Mouse (Mus musculus) cerebellum, adult 2 months (tissue): ENCODE data around the gene Zbed6. TPM values are rescaled to one million over a fixed set of nuclear protein-coding genes. Genes with fewer than 3 reads are reported as not detected.

Experiments used
- DNase-seq, 2 experiments: peaks; one replicate each; pipeline ENCODE4 v3.0.0; 2021
- H3K27ac ChIP-seq: fragments of 200-500 bp; 2 replicates; pipeline ENCODE4 v1.5.1; 2012; ENCODE audit warnings: low read length, control low read depth, inconsistent platforms; ENCODE audit not compliant: insufficient read depth
- H3K27me3 ChIP-seq: fragments of 200-500 bp; 2 replicates; pipeline ENCODE4 v1.6.1; 2012; ENCODE audit warnings: inconsistent platforms, mild to moderate bottlenecking, low read length, moderate library complexity; ENCODE audit not compliant: control insufficient read depth, insufficient read depth
- H3K4me1 ChIP-seq: fragments of 200-500 bp; 2 replicates; pipeline ENCODE4 v1.6.1; 2011; ENCODE audit warnings: low read length; ENCODE audit not compliant: control insufficient read depth, insufficient read depth
- H3K4me3 ChIP-seq: fragments of 200-500 bp; replicated peaks from 2 replicates; pipeline ENCODE3; 2011; ENCODE audit warnings: mild to moderate bottlenecking, low read depth, low read length, control low read depth; ENCODE audit not compliant: insufficient read depth
- CTCF ChIP-seq: fragments of 200-500 bp; IDR thresholded peaks from 2 replicates; pipeline ENCODE4 v1.5.1; 2011; ENCODE audit warnings: low read depth, mild to moderate bottlenecking, control low read depth, low read length, moderate library complexity, borderline replicate concordance; ENCODE audit not compliant: insufficient read depth
- POLR2A ChIP-seq: fragments of 200-500 bp; IDR thresholded peaks from 2 replicates; pipeline ENCODE4 v1.6.1; 2011; ENCODE audit warnings: low read length, control low read depth, borderline replicate concordance; ENCODE audit not compliant: insufficient read depth
- WGBS: fragments of 180-500 bp; shearing (Covaris S2); methylation state at CpG from one replicate; pipeline ENCODE4 v1.1.7; 2018; 5-methylcytosine and 5-hydroxymethylcytosine counted together
- polyA plus RNA-seq: library from polyadenylated mRNA; depleted of rRNA; stranded (reverse); fragments of >200 nt; gene quantifications from 2 replicates; pipeline ENCODE4 v1.2.3, GENCODE M21; 2012

The Zbed6 gene
- polyA plus RNA-seq, 1 experiment, result 5.5 TPM

DNA sequence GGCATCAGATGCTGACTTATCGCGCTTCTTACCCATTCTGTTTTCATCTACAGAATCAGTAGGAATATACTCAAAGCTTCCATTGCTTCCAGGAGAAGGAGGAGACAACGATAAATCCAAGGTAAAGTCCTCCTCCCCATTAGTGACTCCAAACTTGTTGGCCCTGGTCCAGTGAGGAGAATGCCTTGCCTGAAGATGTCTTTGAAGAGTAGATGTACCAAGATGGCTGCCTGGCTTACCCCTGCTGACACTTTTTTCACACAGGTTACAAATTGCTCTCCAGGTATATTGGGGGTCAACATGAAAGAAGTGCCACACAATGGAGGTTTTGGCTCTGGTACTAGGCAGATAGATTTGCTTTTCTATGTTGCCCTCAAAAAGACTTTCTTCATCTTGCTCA is 1.8 kb downstream of the Zbed6 start:
- TF ChIP-seq POLR2A (no peak), CTCF (no peak)
- Histone ChIP-seq H3K27ac (no peak overlapping the region), H3K27me3 (no peaks in the 10 kb centered on the region), H3K4me1 (peaks cover 14% of the 10 kb centered on the region; the same call in 1 of the 2 replicates), H3K4me3 (no peak overlapping the region)
- WGBS, result 60% methylated on average over 3 of the region's 3 CpGs
- DNase-seq, result no peak

DNA sequence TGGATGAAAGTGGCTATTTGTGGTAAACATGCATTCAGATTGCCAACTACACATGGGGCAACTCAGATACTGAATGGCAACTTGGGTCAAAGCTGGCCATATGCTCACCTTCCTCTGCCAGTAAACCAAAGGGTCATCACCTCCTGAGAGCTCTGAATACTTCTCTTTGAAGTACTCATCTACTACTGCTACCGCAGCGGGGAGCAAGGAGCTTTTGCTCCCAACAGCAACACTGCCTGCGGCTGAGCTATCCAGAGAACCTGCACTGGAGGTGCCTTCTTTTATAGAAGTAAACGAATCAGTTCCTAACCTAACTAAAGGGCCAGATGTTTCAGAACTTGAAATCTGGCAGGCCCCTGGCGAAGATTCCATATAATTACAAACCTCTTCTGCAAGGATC is 3.9 kb downstream of the Zbed6 start:
- H3K4me1 ChIP-seq, result peaks cover 19% of the 10 kb centered on the region; the same call in 1 of the 2 replicates
- no peak overlapping the region for H3K27ac ChIP-seq
- no peaks in the 10 kb centered on the region for H3K27me3 ChIP-seq
- WGBS, result 32% methylated on average over 5 of the region's 5 CpGs
- peak; percentile 27 to 42 for DNase-seq
- H3K4me3 ChIP-seq, result no peak overlapping the region
- TF ChIP-seq POLR2A (no peak), CTCF (no peak)

DNA sequence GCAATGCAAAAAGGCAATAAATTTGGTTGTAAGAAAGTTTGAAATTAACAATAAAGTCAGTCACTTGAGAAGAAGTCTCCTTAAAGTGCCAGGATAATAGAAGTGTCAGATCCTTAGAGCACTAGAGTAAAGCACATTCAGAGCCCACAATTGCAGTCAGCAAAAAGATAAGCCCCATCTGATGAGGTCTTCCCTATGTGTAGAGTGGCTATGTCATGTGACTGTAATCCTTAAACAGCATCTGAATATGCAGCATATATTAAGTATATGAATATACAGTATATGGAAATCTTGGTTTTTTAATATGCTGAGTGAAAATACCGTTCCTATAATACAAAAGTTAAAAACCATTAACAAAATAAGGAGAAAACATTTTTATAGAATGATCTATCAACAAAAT is 7.7 kb downstream of the Zbed6 start:
- H3K27me3 ChIP-seq, result no peaks in the 10 kb centered on the region
- H3K4me1 ChIP-seq, result peaks cover 16% of the 10 kb centered on the region; the same call in 1 of the 2 replicates
- TF ChIP-seq POLR2A (no peak), CTCF (no peak)
- no peak overlapping the region for H3K27ac ChIP-seq
- no peak overlapping the region for H3K4me3 ChIP-seq
- WGBS, result 90% methylated on average over 1 of the region's 1 CpGs
- no peak for DNase-seq

DNA sequence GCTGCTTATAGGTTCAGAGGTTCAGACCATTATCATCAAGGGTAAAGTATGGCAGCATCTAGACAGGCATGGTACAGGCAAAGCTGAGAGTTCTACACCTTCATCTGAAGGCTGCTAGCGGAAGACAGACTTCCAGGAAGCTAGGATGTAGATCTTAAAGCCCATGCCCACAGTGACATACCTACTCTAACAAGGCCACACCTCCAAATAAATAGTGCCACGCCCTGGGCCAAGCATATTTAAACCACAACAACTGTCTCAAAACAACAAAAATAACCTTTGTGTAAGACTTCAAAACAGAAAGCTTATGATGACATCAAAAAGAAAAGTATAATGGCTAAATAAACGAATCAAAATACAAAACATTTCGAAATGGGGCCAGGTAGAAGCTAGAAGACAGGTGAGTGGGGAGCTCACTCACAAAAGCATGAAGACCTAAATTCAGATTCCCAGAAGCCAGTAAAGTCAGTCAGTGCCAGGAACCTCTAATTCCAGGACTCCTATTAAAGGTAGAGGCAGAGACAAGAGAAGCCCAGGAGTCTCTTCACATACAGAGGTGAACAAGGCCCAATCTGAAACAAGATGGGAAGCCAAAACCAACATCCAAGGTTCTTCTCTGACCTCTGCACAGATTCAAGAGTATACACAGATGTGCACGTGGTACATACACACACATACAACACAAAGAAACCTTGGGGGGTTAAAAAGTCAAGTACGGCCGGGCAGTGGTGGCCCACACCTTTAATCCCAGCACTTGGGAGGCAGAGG is 10.2 kb downstream of the Zbed6 start:
- no peak overlapping the region for H3K27ac ChIP-seq
- no peak for DNase-seq
- 95% methylated on average over 7 of the region's 7 CpGs for WGBS
- TF ChIP-seq POLR2A (no peak), CTCF (no peak)
- peaks cover 13% of the 10 kb centered on the region; the same call in 1 of the 2 replicates for H3K4me1 ChIP-seq
- H3K4me3 ChIP-seq, result no peak overlapping the region
- no peaks in the 10 kb centered on the region for H3K27me3 ChIP-seq

DNA sequence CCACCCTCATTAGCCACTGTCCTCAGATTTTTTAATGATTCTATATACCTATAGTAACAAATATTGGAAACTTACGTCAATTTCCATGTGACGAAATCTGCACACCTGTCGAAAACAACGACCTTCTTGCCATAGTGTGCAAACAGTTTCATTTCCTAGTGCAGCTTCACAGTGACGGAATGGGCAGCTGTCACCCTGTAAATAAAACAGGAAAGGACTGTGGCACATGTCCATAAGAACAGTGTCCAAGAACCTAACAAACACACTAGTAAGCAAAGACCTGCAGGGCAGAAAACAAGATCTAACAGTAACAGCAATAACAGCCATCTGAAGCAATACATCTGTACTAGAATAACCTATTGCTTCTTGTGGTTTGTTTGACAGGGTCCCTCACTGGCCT is 15.0 kb downstream of the Zbed6 start:
- 0 out of 2 replicates have a peak, but pooled peaks cover 2% of the 10 kb centered on the region for H3K4me1 ChIP-seq
- no peak overlapping the region for H3K4me3 ChIP-seq
- TF ChIP-seq CTCF (no peak), POLR2A (no peak)
- no peaks in the 10 kb centered on the region for H3K27me3 ChIP-seq
- no peak for DNase-seq
- H3K27ac ChIP-seq, result no peak overlapping the region
- 76% methylated on average over 5 of the region's 5 CpGs for WGBS

DNA sequence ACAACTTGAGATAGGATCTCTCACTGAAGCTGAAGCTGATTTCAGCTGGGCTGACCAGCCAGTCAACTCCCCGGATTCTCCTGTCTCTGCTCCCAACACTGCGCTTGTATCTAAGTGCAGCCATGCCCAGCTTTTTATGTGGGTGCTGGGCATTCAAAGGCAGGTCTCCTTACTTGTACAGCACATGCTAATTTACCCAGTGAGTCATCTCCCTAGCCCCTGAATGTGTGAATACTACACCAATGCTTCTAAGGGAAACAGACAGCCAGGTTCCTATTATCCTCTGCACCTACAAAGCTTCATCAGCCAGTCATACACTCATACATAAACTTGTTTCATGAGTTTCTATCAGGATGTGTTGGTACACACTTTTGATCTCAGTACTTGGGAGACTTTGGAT is 19.5 kb downstream of the Zbed6 start:
- DNase-seq, result no peak
- Histone ChIP-seq H3K27ac (no peak overlapping the region), H3K27me3 (no peaks in the 10 kb centered on the region), H3K4me3 (no peak overlapping the region), H3K4me1 (no peaks in the 10 kb centered on the region)
- TF ChIP-seq POLR2A, result no peak
- TF ChIP-seq CTCF, result no peak
- WGBS, result 96% methylated on average over 2 of the region's 2 CpGs

DNA sequence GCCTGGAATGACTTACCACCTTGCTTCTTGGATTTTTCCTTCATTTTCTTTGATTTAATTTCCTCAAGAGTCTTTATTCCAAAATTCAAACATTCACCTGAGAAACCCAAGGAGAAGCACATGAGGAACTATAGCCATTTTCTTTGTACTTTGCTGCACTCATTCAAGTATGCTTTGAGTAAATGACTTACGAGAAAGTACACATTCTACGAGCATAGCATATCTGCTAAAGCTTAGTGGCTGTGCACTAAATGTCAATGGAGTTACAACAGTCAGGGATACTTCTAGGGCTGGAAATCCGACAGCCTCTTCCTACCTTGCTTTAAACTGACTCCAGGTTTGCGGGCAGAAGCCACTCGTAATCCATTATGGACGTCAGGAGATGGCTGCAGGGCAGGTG is 22.2 kb downstream of the Zbed6 start:
- no peak overlapping the region for H3K4me3 ChIP-seq
- TF ChIP-seq POLR2A (no peak), CTCF (no peak)
- no peaks in the 10 kb centered on the region for H3K27me3 ChIP-seq
- H3K27ac ChIP-seq, result no peak overlapping the region
- no peaks in the 10 kb centered on the region for H3K4me1 ChIP-seq
- no peak for DNase-seq
- 91% methylated on average over 6 of the region's 6 CpGs for WGBS

DNA sequence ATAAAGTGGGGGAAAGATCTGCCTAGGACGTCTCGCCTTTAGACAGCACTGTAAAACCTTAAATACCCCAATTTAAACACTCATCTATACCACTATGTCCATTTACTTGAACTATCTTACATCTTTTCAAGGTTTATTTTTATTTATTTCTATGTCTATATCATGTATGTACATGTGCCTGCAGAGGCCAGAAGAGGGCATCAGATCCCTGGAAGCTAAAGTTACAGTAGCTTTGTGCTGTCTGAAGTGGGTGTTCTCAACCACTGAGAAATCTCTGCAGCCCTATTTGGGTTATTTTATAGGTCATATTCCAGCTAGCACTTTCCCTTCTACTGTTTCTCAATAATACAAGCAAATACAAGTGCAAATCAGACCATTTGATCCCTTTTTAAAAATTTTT is 28.5 kb downstream of the Zbed6 start:
- 91% methylated on average over 2 of the region's 2 CpGs for WGBS
- no peak for TF ChIP-seq CTCF
- no peak for TF ChIP-seq POLR2A
- Histone ChIP-seq H3K27me3 (no peaks in the 10 kb centered on the region), H3K4me1 (no peaks in the 10 kb centered on the region), H3K27ac (no peak overlapping the region), H3K4me3 (no peak overlapping the region)
- DNase-seq, result no peak
